Mouse (Mus musculus) kidney, embryonic 16.5 days (tissue): ENCODE measurements around the gene Mmp28. TPM values are rescaled to one million over a fixed set of nuclear protein-coding genes. Genes with fewer than 3 reads are reported as not detected.
A peak's percentile ranks its signal among the peaks of the same experiment; 100 is the strongest.

ENCODE experiments used
- ATAC-seq: fragments of 200-750 bp; cut with Nextera tagmentation; 2 replicates; pipeline ENCODE4 v1.8.0; 2017; ENCODE audit warnings: moderate TSS enrichment; ENCODE audit not compliant: low FRiP score, low TSS enrichment
- H3K27ac ChIP-seq: fragments of 300-500 bp; sonication (generic); 2 replicates; pipeline ENCODE4 v1.5.1; 2014; ENCODE audit warnings: low read length
- H3K27me3 ChIP-seq: fragments of 300-500 bp; sonication (generic); 2 replicates; pipeline ENCODE4 v1.6.1; 2014; ENCODE audit warnings: low read length, control low read depth, mixed read lengths; ENCODE audit not compliant: insufficient read depth
- H3K36me3 ChIP-seq: fragments of 300-500 bp; sonication (generic); 2 replicates; pipeline ENCODE4 v1.6.1; 2014; ENCODE audit warnings: low read length, control low read depth, mixed read lengths; ENCODE audit not compliant: insufficient read depth
- H3K4me1 ChIP-seq: fragments of 300-500 bp; sonication (generic); 2 replicates; pipeline ENCODE4 v1.6.1; 2014; ENCODE audit warnings: low read length, control low read depth, mixed read lengths; ENCODE audit not compliant: insufficient read depth
- H3K4me2 ChIP-seq: fragments of 300-500 bp; sonication (generic); replicated peaks from 2 replicates; pipeline ENCODE4 v1.6.1; 2014; ENCODE audit warnings: low read depth, low read length
- H3K4me3 ChIP-seq: fragments of 300-500 bp; sonication (generic); 2 replicates; pipeline ENCODE4 v1.5.1; 2014; ENCODE audit warnings: mild to moderate bottlenecking, low read length
- H3K9ac ChIP-seq: fragments of 300-500 bp; sonication (generic); replicated peaks from 2 replicates; pipeline ENCODE4 v1.6.1; 2014; ENCODE audit warnings: low read length
- H3K9me3 ChIP-seq: fragments of 300-500 bp; sonication (generic); 2 replicates; pipeline ENCODE4 v1.6.1; 2016; ENCODE audit warnings: low read length, control low read depth
- WGBS: fragments of 180-500 bp; shearing (Covaris S2); extraction: QIAGEN DNeasy Blood & Tissue Kit; methylation state at CpG from one replicate; pipeline ENCODE4 v1.1.7; 2014; 5-methylcytosine and 5-hydroxymethylcytosine counted together
- polyA plus RNA-seq: library from polyadenylated mRNA; unstranded; fragments of >200 nt; fragmentation: Nextera tagmentation; extraction: Ambion mirVana; gene quantifications from 2 replicates; pipeline ENCODE4 v1.2.1, GENCODE M21; 2015

Gene Mmp28
- polyA plus RNA-seq: 1.7 and 1.8 TPM in 2 replicates

DNA sequence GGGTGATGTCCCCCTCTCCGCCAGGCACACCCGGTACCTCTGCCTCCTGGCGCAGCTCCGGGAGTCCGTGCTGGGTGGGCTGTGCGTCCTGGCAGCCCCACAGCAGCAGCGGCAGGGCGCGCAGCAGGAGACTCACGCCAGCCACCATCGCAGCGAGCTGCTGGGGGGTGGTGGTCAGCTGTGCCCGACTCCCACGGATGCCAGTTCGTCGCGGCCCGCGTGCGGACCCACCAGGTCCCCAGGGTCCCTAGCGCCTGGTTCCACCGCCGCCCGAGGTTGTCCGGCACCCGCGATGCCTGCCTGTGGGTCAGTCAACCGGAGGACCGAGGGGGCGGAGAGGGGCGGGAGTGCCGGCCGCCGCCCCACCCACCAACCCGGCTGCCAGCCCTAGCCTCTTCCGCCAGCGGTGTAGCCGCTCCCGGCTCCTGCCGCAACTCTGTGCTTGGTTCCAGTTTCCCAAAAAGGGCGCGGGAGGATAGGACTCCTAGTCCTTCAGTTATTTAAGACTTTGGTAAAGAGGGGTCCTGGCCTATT, at the start of gene Mmp28:
Gene Mmp28 (minus strand): TSS at position 361 of the 534 bp plus-strand sequence.
- no peaks in the 10 kb centered on the region for H3K36me3 ChIP-seq
- peak within 1 kb of the TSS; percentile 97 for H3K4me2 ChIP-seq
- WGBS: under 1% methylated on average over 34 of the region's 42 CpGs
- H3K9me3 ChIP-seq: no peaks in the 10 kb centered on the region
- peak within 1 kb of the TSS; percentile 70 for H3K9ac ChIP-seq
- peak within 1 kb of the TSS; percentile 68 for H3K4me3 ChIP-seq
- H3K4me1 ChIP-seq: no peaks in the 10 kb centered on the region
- H3K27me3 ChIP-seq: peaks cover 12% of the 10 kb centered on the region
- peak; percentile 75 for ATAC-seq
- no peak within 1 kb of the TSS for H3K27ac ChIP-seq

DNA sequence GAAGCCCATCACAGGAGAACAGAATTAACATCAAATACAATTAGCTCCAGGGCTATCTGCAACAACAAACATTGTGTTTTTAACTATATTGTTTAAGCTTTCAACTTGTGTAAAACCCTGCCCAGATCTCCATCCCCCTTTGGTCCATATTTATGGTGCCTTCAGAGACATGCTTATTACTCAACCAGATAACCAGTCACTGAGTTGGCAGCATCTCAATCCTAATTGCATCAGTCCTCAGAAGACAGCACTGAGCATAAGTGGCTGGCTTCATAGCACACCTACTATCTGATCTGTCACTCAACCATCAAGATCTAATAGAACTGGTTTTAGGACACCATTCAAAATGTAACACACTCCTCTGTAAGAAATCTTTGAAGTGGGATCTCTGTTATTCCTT, 46.6 kb upstream of the Mmp28 start:
- no peaks in the 10 kb centered on the region for H3K4me1 ChIP-seq
- peaks cover 14% of the 10 kb centered on the region for H3K36me3 ChIP-seq
- H3K27me3 ChIP-seq: no peaks in the 10 kb centered on the region
- no peak overlapping the region for H3K9ac ChIP-seq
- no peak overlapping the region for H3K27ac ChIP-seq
- H3K4me3 ChIP-seq: no peak overlapping the region
- no peak overlapping the region for H3K4me2 ChIP-seq
- H3K9me3 ChIP-seq: no peaks in the 10 kb centered on the region
- no peak for ATAC-seq

DNA sequence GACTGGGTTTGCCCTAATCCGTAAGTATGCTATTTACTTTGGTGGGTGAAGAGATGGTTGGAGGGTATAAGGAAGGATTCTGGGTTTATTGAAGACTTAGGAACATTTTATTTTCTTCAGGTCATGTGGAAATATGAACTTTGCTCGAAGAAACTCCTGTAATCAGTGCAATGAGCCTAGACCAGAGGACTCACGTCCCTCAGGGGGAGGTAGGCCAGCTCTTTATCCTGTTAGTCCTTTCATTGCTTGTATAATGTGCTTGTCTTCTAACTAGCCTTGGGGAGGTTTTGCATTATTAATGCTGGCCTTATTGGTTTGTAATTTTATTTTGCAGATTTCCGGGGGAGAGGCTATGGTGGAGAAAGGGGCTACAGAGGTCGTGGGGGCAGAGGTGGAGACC, 41.4 kb upstream of the Mmp28 start:
- Histone ChIP-seq H3K4me1 (no peaks in the 10 kb centered on the region), H3K4me2 (no peak overlapping the region), H3K27ac (no peak overlapping the region), H3K27me3 (no peaks in the 10 kb centered on the region), H3K4me3 (no peak overlapping the region), H3K9ac (no peak overlapping the region), H3K36me3 (peaks cover 45% of the 10 kb centered on the region), H3K9me3 (no peaks in the 10 kb centered on the region)
- WGBS: 91% methylated on average over 5 of the region's 5 CpGs
- ATAC-seq: no peak

DNA sequence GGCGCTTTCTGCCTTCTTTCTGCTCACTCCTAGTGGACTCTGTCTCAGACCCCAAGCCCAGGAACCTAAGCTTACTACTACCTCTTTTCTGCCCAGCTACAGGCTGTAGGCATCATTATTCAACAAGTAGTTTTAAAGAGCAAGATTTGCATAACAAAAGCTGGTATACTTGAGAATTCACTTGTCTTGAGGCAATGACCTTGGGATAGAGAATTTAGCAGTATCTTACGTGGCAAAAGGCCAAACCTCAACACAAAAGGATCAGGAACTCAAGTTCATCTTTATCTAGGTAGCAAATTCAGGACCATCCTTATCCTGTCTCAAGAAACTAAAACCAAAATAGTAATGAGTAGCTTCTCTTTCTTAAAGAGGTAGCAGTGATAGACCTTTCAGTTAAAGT, 32.7 kb upstream of the Mmp28 start:
- no peaks in the 10 kb centered on the region for H3K9me3 ChIP-seq
- H3K36me3 ChIP-seq: peaks cover 3% of the 10 kb centered on the region; the same call in 1 of the 2 replicates
- no peaks in the 10 kb centered on the region for H3K27me3 ChIP-seq
- 95% methylated on average over 2 of the region's 2 CpGs for WGBS
- H3K4me1 ChIP-seq: no peaks in the 10 kb centered on the region
- H3K27ac ChIP-seq: no peak overlapping the region
- no peak overlapping the region for H3K4me3 ChIP-seq
- H3K4me2 ChIP-seq: no peak overlapping the region
- no peak for ATAC-seq
- H3K9ac ChIP-seq: no peak overlapping the region

DNA sequence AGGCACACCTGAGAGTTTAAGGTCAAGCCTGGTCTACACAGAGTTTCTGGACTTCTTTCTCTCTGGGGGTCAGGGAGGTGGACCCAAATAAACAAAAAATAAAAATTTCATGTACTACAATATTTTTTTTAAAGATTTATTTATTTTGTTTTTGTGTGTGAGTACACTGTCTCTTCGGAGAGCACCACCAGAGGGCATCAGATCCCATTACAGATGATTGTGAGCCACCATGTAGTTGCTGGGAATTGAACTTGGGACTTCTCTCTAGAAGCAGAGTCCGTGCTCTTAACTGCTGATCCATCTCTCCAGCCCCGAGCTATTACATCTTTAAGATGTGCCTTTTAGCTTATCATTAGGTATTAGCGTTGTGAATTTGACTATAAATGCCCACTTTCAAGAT, 28.6 kb upstream of the Mmp28 start:
- Histone ChIP-seq H3K9ac (no peak overlapping the region), H3K9me3 (no peaks in the 10 kb centered on the region), H3K27ac (no peak overlapping the region), H3K4me1 (no peaks in the 10 kb centered on the region), H3K4me2 (no peak overlapping the region), H3K36me3 (peaks cover 8% of the 10 kb centered on the region), H3K4me3 (no peak overlapping the region), H3K27me3 (no peaks in the 10 kb centered on the region)
- no peak for ATAC-seq
- 83% methylated on average over 4 of the region's 4 CpGs for WGBS

DNA sequence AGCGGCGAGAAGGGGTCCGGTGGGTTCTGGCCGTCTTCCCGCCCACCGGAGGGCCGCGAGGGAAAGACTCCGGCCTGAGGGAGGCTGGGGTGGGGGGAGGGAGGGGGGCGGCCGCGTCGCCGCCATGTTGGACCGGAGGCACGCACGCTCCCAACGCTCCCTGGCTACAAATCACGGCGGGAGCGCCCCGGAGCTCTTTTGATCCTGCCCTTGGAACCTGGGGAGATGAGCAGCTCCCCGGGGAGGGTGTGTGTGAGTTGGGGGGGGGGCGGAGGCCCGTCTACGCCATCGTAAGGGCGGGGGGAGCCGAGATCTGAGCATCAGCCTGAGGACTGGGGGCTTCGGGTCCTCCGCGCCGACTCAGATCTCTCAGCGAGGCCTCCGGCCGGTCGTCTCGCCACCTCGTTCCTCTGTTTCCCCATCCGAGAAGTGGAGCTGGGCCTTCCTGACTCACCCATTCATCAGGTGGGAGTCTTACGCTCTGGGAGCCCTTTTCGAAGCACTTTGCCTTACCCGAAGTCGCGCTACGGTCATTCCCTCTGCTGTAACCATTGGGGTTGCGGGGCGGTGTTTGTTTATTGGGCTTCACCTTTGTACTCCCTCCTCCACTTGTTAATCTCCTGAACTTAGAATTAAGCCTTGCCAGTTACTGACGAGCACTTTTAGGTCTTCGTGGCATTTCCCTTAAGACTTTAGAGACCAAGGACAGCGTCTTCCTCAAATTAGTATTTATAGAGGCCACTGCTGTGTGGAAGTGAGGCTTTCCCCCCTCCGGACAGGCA, 10.6 kb upstream of the Mmp28 start:
- Histone ChIP-seq H3K27me3 (no peaks in the 10 kb centered on the region), H3K27ac (peak overlapping the region; percentile 91), H3K4me2 (peak overlapping the region; percentile 70), H3K4me3 (peak overlapping the region; percentile 66), H3K4me1 (peaks cover 9% of the 10 kb centered on the region), H3K36me3 (peaks cover 8% of the 10 kb centered on the region), H3K9me3 (no peaks in the 10 kb centered on the region), H3K9ac (peak overlapping the region; percentile 83)
- under 1% methylated on average over 33 of the region's 52 CpGs for WGBS
- peak; percentile 83 for ATAC-seq

DNA sequence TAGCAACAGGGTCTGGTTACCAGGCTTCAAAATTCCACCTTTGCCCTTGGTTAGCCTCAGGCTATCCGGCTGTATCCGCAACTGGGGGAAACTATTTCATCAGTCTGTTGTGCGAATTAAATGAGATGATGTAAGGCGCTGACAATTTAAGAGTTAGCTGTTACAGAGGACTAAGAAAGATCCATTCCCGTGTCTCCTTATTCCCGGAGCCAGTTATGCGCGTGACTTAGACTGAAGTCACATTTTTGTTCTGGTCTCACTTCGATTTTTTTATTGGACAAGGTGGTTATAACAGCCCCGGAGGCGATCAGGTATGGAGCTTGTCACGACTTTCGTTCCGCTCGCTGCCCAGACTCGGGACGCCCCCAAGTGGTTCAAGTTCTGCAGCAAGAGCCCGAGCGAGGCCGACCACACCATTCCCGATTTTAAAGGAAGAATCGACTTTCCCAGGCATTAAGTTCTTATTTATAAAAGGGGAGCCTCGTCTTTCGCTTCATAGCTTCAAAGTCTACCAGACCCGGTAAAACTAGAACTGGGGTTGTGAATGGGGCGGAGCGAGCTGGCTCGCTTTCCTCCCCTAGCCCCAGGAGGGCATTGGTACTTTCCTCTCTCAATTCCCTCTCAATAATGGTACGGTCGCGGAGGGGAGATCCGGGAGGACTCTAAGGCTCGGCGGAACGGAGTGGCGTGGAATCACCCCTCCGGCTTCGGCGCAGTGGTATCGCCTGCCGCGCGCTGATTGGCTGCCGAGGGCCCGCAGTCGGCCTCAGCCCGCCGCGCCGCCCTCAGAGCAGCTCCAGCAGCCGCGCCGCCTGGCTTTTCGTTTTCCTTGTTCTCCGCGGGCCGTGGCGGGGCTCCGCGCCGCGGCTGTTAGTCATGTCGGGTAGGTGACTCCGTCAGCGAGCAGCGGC, 9.7 kb upstream of the Mmp28 start, which contains the start of gene Taf15:
Gene Taf15 (plus strand): TSS at position 763 of the 911 bp plus-strand sequence.
- WGBS: under 1% methylated on average over 66 of the region's 66 CpGs
- Histone ChIP-seq H3K4me1 (peaks cover 9% of the 10 kb centered on the region), H3K9me3 (no peaks in the 10 kb centered on the region), H3K27me3 (no peaks in the 10 kb centered on the region), H3K36me3 (peaks cover 4% of the 10 kb centered on the region), H3K4me3 (peak within 1 kb of the TSS; percentile 66), H3K27ac (peak within 1 kb of the TSS; percentile 91), H3K4me2 (peak within 1 kb of the TSS; percentile 70), H3K9ac (peak within 1 kb of the TSS; percentile 83)
- ATAC-seq: peak; percentile 99

DNA sequence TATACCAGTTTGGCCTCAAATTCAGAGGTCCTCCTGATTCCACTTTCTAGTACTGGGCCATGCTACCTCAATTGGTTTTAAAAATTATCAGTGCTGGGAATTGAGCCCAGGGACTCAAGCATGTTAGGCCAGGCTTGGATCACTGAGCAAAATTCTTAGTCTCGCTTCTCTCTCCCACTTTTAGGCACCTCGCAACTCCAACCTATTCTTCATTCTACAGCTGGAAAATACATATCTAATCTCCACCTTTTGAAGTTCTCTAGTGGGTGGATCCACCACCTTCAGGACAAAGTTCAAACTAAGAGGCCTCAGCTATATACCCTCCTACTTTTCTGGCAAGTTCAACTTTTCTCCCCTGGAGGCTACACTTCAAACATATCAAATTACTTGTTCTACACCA, 8.9 kb upstream of the Mmp28 start:
- Histone ChIP-seq H3K4me2 (peak overlapping the region; percentile 58), H3K9me3 (no peaks in the 10 kb centered on the region), H3K4me1 (peaks cover 9% of the 10 kb centered on the region), H3K27ac (no peak overlapping the region), H3K36me3 (peaks cover under 1% of the 10 kb centered on the region; the same call in 1 of the 2 replicates), H3K9ac (peak overlapping the region; percentile 66; the same call in 1 of the 2 replicates), H3K4me3 (peak overlapping the region; percentile 66; the same call in 1 of the 2 replicates), H3K27me3 (no peaks in the 10 kb centered on the region)
- 85% methylated on average over 2 of the region's 2 CpGs for WGBS
- ATAC-seq: no peak

DNA sequence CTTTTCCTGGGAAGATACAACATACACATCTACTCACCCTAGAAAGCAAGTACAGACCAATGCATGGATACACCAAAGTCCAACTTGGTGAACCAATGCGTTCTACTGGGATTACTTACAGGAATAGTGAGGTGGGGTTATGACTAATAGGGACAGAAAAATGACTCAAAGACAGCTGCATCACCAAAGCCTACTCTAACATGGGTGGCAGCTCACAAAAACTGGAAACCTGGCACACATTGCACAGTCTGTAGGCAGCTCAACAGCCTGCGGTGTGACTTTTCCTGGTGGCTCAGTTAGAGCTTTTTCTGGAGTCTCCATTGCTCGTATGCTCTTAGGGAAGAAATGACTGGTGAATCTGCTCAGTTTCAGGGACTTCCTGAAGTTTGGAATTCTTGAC, 5.9 kb upstream of the Mmp28 start:
- Histone ChIP-seq H3K4me3 (no peak overlapping the region), H3K9me3 (no peaks in the 10 kb centered on the region), H3K36me3 (no peaks in the 10 kb centered on the region), H3K9ac (no peak overlapping the region), H3K4me1 (no peaks in the 10 kb centered on the region; the same call in 1 of the 2 replicates), H3K4me2 (no peak overlapping the region), H3K27ac (no peak overlapping the region), H3K27me3 (peaks cover 8% of the 10 kb centered on the region)
- 91% methylated on average over 3 of the region's 3 CpGs for WGBS
- ATAC-seq: no peak
